Mouse (Mus musculus) lung, embryonic 16.5 days (tissue): ENCODE results near the gene Dnajc11. TPM values are rescaled to one million over a fixed set of nuclear protein-coding genes. Genes with fewer than 3 reads are reported as not detected.

Experiments used
- ATAC-seq: fragments of 200-750 bp; cut with Nextera tagmentation; 2 replicates; pipeline ENCODE4 v1.8.0; 2017; ENCODE audit warnings: low read depth, mild to moderate bottlenecking, moderate library complexity
- H3K27ac ChIP-seq: fragments of 300-500 bp; sonication (generic); 2 replicates; pipeline ENCODE4 v1.5.1; 2014; ENCODE audit warnings: mild to moderate bottlenecking, control low read depth, low read length
- H3K27me3 ChIP-seq: fragments of 300-500 bp; sonication (generic); 2 replicates; pipeline ENCODE4 v1.6.1; 2014; ENCODE audit warnings: low read depth, low read length, mixed read lengths; ENCODE audit not compliant: control insufficient read depth, insufficient read depth
- H3K36me3 ChIP-seq: fragments of 300-500 bp; sonication (generic); 2 replicates; pipeline ENCODE4 v1.6.1; 2014; ENCODE audit warnings: low read length; ENCODE audit not compliant: control insufficient read depth, insufficient read depth
- H3K4me1 ChIP-seq: fragments of 300-500 bp; sonication (generic); replicated peaks from 2 replicates; pipeline ENCODE4 v1.6.1; 2014; ENCODE audit warnings: low read length, mixed read lengths; ENCODE audit not compliant: control insufficient read depth, insufficient read depth
- H3K4me2 ChIP-seq: fragments of 300-500 bp; sonication (generic); 2 replicates; pipeline ENCODE4 v1.6.1; 2014; ENCODE audit warnings: low read depth, low read length, control low read depth
- H3K4me3 ChIP-seq: fragments of 300-500 bp; sonication (generic); 2 replicates; pipeline ENCODE4 v1.5.1; 2014; ENCODE audit warnings: mild to moderate bottlenecking, low read length, control low read depth
- H3K9ac ChIP-seq: fragments of 300-500 bp; sonication (generic); 2 replicates; pipeline ENCODE4 v1.6.1; 2014; ENCODE audit warnings: low read length, control low read depth
- H3K9me3 ChIP-seq: fragments of 300-500 bp; sonication (generic); 2 replicates; pipeline ENCODE4 v1.6.1; 2016; ENCODE audit warnings: low read length; ENCODE audit not compliant: control insufficient read depth
- WGBS: fragments of 180-500 bp; shearing (Covaris S2); extraction: QIAGEN DNeasy Blood & Tissue Kit; methylation state at CpG from one replicate; pipeline ENCODE4 v1.1.7; 2014; 5-methylcytosine and 5-hydroxymethylcytosine counted together
- polyA plus RNA-seq: library from polyadenylated mRNA; unstranded; fragments of >200 nt; fragmentation: Nextera tagmentation; extraction: Ambion mirVana; gene quantifications from 2 replicates; pipeline ENCODE4 v1.2.1, GENCODE M21; 2015

The Dnajc11 gene
- polyA plus RNA-seq, 1 experiment from 2014 or later, result 57.1 TPM

GRCm38 (mm10) chr4:151988342-151989109 lies 55.0 kb downstream of the Dnajc11 start, which contains the start of gene Thap3:
TSS of gene Thap3 (minus strand) at chr4:151988997.
- peak; percentile 77 for ATAC-seq
- Histone ChIP-seq H3K27ac (peak within 1 kb of the TSS; percentile 81), H3K9me3 (no peaks in the 10 kb centered on the region), H3K4me1 (peaks cover 19% of the 10 kb centered on the region), H3K4me2 (peak within 1 kb of the TSS; percentile 86), H3K36me3 (peaks cover 27% of the 10 kb centered on the region), H3K27me3 (no peaks in the 10 kb centered on the region), H3K9ac (peak within 1 kb of the TSS; percentile 94), H3K4me3 (peak within 1 kb of the TSS; percentile 92)
- WGBS, result under 1% methylated on average over 45 of the region's 54 CpGs

- peak overlapping the region; percentile 81 for H3K27ac ChIP-seq
- peaks cover 24% of the 10 kb centered on the region for H3K4me1 ChIP-seq
- H3K36me3 ChIP-seq, result peaks cover 27% of the 10 kb centered on the region
- peak; percentile 9; the same call in 1 of the 2 replicates for ATAC-seq
- H3K9me3 ChIP-seq, result no peaks in the 10 kb centered on the region
- H3K9ac ChIP-seq, result peak overlapping the region; percentile 94
- H3K4me2 ChIP-seq, result peak overlapping the region; percentile 86
- 29% methylated on average over 6 of the region's 6 CpGs for WGBS
- no peaks in the 10 kb centered on the region for H3K27me3 ChIP-seq
- peak overlapping the region; percentile 92 for H3K4me3 ChIP-seq
These were observed 55.6 kb downstream of the Dnajc11 start for GRCm38 (mm10) chr4:151989110-151989488.

- Histone ChIP-seq H3K27me3 (no peaks in the 10 kb centered on the region), H3K4me3 (no peak overlapping the region), H3K4me1 (peaks cover 24% of the 10 kb centered on the region), H3K9ac (no peak overlapping the region), H3K9me3 (no peaks in the 10 kb centered on the region), H3K36me3 (peaks cover 25% of the 10 kb centered on the region), H3K27ac (no peak overlapping the region), H3K4me2 (no peak overlapping the region)
- WGBS, result 87% methylated on average over 9 of the region's 9 CpGs
- no peak for ATAC-seq
These were observed 58.6 kb downstream of the Dnajc11 start for GRCm38 (mm10) chr4:151992091-151992490.

GRCm38 (mm10) chr4:151993035-151993434 lies 59.5 kb downstream of the Dnajc11 start:
- Histone ChIP-seq H3K9ac (no peak overlapping the region), H3K9me3 (no peaks in the 10 kb centered on the region), H3K4me3 (no peak overlapping the region), H3K4me1 (peaks cover 24% of the 10 kb centered on the region), H3K36me3 (peaks cover 25% of the 10 kb centered on the region), H3K27ac (no peak overlapping the region), H3K4me2 (no peak overlapping the region), H3K27me3 (no peaks in the 10 kb centered on the region)
- ATAC-seq, result no peak
- WGBS, result 36% methylated on average over 6 of the region's 6 CpGs

DNA sequence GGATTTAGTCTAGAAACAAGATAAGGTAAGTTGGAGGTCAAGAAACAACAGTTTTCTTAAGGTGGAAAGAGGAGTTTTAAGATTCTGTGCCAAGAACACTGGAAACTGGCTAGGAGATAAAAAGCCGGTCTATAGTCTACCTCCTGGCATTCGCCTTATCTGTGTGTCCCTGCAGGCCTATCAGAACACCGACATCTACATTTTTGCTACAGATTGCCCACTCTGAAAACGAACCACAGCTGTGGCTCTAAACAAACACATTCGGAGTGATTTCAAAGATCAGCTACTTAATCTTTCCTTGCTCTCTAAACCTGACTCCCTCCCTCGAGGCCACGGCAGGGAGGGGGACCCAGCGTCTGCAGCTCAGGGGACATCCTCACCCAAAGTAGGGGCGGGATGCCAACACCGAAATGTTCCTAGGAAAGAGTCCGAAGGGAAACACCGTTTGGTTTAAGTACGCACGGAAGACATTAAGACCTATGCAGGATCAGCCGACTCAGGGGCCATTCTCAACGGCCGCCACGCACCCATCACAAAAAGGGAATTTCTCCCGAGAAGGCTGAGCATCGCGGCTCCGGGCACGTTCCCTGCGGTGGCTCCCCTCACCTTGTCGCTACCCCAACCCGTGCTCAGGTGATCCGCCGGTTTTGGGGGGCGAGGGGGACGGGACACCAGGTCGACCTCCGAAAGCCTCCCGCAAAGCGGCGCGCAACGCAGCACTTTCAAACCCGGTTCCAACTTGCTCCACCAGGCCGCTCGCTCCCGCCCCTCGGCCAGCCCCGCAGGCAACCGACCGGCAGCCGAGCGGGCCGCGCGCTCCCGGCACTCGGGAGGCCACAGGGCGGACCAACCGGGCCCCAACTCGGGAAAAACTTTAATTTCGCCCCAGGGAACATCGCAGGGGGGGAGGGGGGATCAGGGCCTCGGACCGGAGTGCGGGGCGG lies 61.0 kb downstream of the Dnajc11 start:
- H3K27me3 ChIP-seq, result no peaks in the 10 kb centered on the region
- H3K4me1 ChIP-seq, result peaks cover 20% of the 10 kb centered on the region
- H3K4me2 ChIP-seq, result peak overlapping the region; percentile 91
- H3K4me3 ChIP-seq, result peak overlapping the region; percentile 98
- no peak for ATAC-seq
- no peaks in the 10 kb centered on the region for H3K9me3 ChIP-seq
- peak overlapping the region; percentile 80 for H3K27ac ChIP-seq
- 1% methylated on average over 60 of the region's 61 CpGs for WGBS
- H3K9ac ChIP-seq, result peak overlapping the region; percentile 93
- peaks cover 25% of the 10 kb centered on the region for H3K36me3 ChIP-seq

- Histone ChIP-seq H3K27me3 (no peaks in the 10 kb centered on the region), H3K9me3 (no peaks in the 10 kb centered on the region), H3K4me3 (peak overlapping the region; percentile 98), H3K36me3 (peaks cover 22% of the 10 kb centered on the region), H3K4me2 (peak overlapping the region; percentile 91), H3K4me1 (peaks cover 20% of the 10 kb centered on the region), H3K9ac (peak overlapping the region; percentile 93), H3K27ac (peak overlapping the region; percentile 80)
- WGBS, result under 1% methylated on average over 65 of the region's 111 CpGs
- ATAC-seq, result peak; percentile 29
These were observed 62.1 kb downstream of the Dnajc11 start for GRCm38 (mm10) chr4:151995371-151996172.

DNA sequence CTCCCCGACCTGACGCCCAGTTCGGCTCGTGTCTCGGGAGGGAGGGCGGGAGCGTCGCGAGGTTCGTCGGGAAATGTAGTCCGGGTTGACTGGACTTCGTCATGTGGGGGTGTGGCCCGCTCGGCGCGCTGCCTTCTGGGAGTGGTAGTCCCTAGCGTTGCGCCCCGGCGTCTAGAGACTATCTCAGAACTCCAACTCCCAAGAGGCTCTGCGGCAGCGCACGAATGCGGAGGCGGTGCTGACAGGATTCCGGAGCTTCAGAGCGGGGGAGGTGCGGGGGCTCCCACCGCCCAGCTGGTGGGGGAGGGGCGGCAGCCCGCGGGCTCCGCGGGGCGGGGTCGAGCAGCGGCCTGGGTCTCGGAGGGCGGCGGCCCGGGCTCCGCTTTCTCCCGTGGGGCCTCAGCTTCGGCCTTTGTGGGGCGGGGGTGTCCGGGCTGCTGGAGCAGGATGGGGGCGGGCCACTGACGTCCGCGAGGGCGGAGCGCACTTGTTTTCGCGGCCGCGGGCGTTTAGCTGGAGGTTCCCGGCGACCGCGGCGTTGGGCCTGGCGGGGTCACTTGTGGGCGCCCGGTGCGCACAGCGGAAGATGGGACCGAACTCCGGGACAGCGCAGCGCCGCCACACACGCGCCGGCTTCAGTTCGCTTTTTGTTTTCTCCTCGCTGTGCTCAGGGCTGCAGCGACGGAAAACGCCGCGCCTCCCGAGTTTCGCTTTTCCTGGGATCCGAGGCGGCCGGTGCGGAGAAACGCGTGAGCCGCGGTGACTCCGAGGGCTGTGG lies 62.9 kb downstream of the Dnajc11 start, which contains the start of gene Phf13:
TSS of gene Phf13 (minus strand) at position 86 of the 778 bp plus-strand sequence.
- Histone ChIP-seq H3K27me3 (no peaks in the 10 kb centered on the region), H3K36me3 (peaks cover 14% of the 10 kb centered on the region), H3K9me3 (no peaks in the 10 kb centered on the region), H3K27ac (peak within 1 kb of the TSS; percentile 91), H3K9ac (peak within 1 kb of the TSS; percentile 93), H3K4me2 (peak within 1 kb of the TSS; percentile 91), H3K4me3 (peak within 1 kb of the TSS; percentile 98), H3K4me1 (peaks cover 20% of the 10 kb centered on the region)
- ATAC-seq, result peak; percentile 98
- under 1% methylated on average over 90 of the region's 94 CpGs for WGBS

DNA sequence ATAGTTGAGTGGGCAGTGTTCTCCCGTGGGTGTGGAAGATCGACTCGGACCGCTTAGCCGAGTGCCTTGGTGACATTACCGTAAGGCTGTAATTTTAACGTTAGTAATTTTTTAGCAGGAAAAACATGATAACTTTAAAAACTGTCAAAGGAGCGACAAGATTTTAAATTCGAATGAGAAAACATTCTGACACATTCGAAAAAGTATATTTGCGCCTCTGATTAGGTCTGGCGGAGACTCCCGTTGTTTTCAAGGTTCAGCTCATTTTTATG lies 63.4 kb downstream of the Dnajc11 start:
- peak overlapping the region; percentile 68 for H3K4me2 ChIP-seq
- no peaks in the 10 kb centered on the region for H3K9me3 ChIP-seq
- 2% methylated on average over 13 of the region's 13 CpGs for WGBS
- H3K9ac ChIP-seq, result peak overlapping the region; percentile 88
- peak overlapping the region; percentile 98 for H3K4me3 ChIP-seq
- H3K36me3 ChIP-seq, result peaks cover 8% of the 10 kb centered on the region
- peaks cover 20% of the 10 kb centered on the region for H3K4me1 ChIP-seq
- peak overlapping the region; percentile 91 for H3K27ac ChIP-seq
- ATAC-seq, result no peak
- no peaks in the 10 kb centered on the region for H3K27me3 ChIP-seq
